Mouse (Mus musculus): ENCODE results near the gene Habp2.

The Habp2 gene

DNA sequence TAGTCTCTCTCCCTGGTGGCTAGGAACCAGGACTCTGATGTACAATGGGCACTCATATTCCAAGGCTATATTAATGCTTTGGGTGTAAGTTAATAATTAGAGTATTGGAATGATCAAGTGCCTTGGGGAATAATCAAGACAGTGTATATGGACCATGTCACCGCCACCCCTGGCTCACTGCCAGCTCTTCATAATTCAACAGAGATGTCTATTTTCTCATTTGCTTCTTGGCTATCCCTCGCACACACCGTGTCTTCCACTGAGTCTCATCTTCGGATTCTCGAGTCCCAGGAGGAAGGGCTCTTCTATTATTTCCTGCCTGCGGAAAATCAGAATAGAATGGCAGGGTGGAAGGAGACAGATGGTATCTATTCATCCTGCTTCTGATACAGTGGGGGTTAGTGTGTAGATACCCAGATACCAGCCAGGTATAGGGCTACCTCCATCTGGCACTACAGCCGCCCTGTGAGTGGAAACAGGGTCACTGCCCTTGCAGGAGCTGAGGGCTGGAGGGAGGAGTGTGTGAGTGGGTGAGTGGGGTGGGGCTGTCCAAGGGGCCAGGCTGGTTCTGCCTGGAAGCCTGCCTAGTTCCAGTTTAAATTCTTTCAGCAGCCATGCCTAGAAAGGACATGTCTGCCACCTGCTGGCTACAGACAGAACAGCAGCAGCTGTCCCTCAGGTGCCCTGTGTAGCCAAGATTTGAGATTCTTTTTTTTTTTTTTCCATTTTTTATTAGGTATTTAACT is 7.9 kb downstream of the Habp2 start:
- DNase-seq (ENCODE audit: low read depth, low spot score) = peak; percentile 70

DNA sequence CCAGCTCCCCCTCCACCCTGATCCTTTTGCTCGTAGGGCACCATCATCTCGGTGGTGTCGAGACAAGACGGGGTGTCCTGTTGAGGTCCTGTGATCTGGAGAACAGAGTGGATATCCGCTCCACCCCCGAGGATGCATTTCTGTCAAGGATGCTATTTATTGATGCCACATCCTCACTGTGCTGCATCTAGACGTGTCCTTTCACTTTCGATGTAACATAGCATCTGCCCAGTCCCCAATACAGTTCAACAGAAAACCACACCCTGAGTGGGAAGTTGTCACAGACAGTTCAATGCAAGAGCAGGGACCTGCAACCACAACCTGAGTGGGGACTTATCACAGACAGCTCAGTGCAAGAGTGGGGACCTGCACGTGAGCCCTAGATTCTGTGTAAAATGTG is 9.7 kb downstream of the Habp2 start:
- peak; percentile 21 for DNase-seq (ENCODE audit: low read depth, low spot score)

DNA sequence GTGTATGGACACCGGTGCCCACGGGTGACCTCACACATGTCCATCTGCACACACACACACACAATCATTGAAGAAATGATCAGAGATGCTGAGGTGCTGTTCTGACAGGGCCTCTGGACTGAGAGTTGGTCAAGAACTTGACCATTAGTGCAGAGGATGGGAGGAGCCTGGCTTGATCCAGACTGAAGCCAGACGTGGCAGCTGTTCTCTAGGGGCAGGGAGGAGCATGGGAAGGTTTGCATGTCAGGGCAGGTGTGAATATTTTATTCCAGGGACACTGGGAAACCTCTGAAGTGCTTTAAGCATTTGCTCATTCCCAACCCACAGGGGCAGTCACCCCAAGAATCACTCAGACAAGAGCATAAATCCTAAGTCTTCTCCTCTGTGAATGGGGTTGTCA is 10.3 kb downstream of the Habp2 start:
- no peak for DNase-seq (ENCODE audit: low read depth, low spot score)

DNA sequence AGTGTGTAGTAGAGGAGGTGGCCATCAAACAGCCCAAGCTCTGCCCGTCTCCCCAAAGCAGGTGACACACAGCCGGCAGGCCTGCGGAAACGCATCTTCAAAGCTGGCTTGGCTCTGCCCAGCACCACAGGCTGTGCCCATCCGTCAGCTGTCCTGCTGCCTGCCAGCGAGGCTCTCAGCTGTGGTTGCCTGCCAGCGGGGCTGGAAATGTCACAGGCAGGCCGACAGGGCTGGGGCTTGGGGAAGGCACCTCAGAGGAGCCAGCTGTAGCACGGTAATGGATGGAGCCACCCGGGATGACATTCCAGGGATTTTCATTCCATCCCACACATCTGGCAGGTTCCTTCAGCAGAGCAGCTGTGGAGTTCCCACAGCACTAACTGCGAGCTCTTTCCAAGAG is 13.9 kb downstream of the Habp2 start:
- no peak for DNase-seq (ENCODE audit: low read depth, low spot score)

DNA sequence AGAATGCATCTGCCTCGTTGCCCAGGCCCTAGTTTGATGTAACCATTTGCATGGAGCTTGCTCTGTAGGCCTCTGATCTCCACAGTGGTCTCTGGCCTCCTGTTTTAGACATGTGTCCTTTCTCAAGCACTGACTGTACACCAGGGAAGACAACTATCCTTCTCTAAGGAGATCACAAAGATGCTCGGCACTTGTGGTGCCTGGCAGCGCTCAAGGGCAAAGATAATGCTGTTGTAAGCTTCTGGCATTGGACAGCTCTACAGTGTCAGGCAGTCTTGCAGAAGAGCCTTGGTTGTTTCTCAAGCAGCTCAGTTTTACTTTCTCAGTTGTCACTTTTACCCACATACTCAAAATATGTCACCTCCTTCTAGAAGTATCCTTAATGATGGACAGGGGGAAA is 29.6 kb downstream of the Habp2 start:
- DNase-seq (ENCODE audit: low read depth, low spot score) = no peak

DNA sequence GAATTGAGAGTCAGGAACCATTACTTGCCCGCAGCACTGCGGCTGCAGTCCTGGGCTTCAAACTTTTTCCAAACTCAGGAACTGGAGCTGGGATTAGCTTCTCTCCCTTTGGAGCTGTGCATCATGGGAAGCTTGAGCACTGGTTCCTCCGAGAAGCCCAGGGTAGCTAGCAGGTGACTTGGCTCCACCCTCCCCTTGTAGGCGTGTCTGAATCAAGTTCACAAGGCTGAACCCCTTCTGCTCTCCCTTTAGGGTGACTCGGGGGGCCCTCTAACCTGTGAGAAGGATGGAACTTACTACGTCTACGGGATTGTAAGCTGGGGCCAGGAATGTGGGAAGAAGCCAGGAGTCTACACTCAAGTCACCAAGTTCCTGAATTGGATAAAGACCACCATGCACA is 32.3 kb downstream of the Habp2 start:
- DNase-seq (ENCODE audit: low read depth, low spot score) = no peak

DNA sequence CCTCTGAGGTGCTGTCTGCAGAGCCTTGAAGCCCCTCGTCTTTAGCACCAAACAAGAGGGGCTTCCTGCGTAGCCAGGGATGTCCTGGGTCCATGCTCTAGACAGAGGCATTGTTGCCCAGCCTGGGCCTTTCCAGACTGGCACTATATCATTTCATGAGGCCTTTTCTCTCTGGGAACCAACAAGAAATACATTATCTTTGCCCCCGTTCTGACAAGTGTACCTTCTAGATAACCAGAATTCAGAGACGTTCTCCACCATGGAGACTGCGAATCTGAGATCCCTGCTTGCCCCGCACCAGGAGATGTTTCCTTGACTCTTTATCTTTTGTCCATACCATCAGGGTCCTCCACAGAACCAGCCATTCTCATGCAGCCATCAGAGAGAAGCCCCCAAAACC is 32.7 kb downstream of the Habp2 start:
- DNase-seq (ENCODE audit: low read depth, low spot score) = no peak

DNA sequence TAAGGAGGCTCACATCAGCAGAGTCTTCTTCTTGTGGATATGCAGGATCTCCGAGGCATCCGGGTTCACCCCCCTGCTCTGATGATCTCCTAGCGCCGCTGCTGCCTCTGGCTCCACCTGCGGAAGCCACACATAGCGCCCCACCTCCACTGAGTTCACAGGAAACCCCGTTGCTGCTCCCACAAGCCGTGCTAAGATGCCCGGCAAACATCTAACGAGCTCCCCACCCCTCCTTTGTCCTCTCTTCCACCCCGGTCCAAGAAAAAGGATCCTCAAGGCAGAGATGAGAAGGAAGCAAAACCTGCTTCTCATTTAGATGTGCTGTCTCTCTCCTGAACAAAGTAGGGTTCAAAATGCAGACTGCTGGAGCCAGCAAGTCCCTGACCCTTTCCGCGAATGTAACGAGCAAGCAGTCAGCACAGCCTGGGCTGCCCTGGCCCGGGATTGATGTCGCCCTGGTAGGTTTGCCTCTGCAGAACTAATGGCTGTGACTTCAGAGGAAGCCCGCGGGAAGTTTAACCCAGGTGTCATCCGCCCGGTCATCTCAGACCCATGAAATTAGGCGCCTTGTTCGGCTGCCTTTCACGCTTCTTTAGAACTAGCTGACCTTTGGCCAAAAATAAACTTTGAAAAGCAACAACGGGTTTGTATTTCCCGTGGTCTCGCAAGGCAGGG is 33.4 kb downstream of the Habp2 start:
- DNase-seq (ENCODE audit: low read depth, low spot score) = peak; percentile 78

DNA sequence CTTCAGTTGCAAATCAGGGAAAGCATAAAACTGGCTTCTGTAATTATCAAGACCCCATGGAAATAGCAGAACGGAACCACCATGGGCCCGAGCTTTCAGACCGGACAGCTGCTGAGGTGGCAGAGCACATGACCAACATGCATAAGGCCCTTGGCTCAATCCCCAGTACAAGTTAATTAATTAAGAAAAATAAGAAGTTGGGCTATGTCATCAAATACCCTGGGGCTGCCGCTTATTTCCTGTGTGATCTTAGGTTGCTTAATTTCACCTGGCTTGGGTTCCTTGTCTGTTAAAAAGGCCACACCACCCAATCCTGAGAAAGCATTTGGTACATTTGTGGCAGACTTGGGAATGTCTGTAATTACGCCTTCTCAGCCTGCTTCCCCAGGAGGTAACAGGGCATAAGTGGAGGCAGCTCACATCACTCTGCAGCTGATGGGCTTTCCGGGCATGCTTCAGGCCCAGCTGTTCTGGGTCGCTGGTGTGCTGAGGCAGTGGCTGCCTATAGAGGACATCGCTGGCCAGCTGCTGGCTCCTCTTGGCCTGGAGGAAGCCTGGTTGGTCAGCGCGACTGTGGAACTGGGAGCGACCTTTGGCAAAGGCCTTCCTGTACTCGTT is 34.5 kb downstream of the Habp2 start:
- DNase-seq (ENCODE audit: low read depth, low spot score) = no peak

DNA sequence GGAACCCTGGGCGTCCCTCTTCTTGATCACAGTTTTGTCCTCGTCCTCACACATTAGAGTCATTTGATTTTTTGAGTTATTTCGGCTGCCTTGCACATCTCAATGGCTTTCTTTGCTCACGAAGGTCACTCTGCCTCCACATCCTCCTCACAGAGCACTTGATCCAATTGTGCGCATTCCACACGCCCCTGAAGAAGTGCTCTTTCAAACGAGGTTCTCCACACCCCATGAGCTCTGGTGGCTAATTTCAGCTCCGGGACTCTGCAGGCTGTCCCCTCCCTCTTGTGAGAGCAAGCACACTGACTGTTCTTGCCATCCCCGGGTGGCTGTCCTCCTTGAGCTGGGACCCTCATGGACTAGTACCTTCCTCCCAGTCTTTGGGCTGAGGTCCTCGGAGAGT is 38.7 kb downstream of the Habp2 start:
- DNase-seq (ENCODE audit: low read depth, low spot score) = no peak

DNA sequence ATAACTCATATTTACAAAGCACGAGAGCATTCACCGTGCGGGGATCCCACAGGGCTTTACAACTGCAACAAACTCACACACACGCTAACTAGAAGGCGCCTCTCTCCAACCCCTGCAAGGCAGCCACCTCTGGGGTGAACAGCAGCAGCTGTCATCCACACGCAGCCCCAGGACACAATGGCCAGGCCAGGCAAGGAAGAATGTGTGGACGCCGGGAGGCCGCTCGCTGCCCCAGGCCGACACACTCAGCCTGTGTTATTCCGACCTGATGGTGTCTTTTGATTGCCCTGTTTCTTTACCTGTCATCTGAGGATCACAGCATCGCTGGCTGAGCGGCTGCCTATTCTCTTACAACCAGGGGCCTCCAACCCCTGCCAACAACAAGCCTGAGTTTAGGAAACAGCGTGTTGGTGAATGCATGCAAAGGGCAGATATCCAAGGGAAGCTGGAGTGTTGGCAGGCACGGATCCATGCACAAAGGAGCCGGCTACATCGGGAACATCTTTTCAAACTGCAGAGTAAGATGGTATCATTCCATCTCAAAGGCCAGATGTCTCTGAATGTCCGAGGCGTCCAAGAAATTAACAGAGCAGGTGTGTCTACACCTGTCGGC is 39.4 kb downstream of the Habp2 start:
- no peak for DNase-seq (ENCODE audit: low read depth, low spot score)

DNA sequence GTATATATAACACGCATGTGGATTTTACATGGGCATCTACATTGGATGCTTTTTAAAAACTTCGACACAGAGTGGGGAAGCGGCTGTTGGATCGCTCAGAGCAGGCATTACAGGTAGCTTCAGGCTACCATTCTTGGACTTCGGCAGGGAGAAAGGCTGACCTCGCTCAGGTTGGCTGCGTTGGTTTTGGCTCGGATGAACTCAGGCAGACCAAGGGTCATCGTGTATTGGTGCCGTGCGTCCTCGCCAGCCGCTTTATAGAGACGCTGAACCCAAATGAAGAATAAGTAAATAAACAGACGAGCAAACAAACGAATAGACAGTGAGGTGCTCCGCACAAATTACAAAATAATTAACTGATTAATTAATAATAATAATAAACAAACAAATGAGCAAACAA is 49.4 kb downstream of the Habp2 start:
- no peak for DNase-seq (ENCODE audit: low read depth, low spot score)

DNA sequence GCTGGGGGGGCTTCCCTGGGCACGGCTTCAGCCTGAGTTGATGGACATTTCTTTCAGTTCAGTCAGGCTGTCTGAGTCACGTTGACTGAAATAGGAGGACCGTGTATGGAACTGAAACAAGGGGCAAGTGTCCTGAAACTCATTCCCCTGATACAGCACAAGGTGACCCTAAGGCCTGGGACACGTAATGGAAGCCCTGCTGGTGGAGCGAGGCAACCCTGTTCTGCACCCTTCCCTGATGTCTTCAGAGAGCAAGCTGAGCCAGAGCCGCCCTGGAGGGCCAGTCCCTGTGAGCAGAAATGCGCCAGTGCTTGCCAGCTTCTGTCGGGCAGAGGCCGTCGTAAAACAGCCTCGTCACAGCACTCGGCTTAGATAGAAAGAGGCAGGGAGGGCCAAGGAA is 49.9 kb downstream of the Habp2 start:
- DNase-seq (ENCODE audit: low read depth, low spot score) = no peak

DNA sequence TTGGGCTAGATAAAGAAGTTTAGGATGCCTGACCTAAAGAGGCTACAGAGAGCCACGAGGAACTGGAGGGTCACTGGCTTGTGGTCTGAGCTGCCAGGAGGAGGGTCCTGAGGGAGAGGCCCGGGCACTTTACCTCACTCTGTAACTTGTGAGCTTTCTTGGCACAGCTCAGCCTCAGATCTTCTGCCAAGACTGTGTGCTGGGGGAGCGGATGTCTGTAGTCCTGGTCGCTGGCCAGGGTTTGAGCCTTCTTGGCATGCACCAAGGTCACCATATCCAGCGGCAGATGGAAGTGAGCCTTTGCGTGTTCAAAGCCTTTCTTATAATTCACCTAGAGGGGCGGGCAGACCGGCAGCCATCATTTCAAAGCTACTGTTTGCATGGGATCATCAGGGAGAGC is 55.1 kb downstream of the Habp2 start:
- DNase-seq (ENCODE audit: low read depth, low spot score) = no peak

DNA sequence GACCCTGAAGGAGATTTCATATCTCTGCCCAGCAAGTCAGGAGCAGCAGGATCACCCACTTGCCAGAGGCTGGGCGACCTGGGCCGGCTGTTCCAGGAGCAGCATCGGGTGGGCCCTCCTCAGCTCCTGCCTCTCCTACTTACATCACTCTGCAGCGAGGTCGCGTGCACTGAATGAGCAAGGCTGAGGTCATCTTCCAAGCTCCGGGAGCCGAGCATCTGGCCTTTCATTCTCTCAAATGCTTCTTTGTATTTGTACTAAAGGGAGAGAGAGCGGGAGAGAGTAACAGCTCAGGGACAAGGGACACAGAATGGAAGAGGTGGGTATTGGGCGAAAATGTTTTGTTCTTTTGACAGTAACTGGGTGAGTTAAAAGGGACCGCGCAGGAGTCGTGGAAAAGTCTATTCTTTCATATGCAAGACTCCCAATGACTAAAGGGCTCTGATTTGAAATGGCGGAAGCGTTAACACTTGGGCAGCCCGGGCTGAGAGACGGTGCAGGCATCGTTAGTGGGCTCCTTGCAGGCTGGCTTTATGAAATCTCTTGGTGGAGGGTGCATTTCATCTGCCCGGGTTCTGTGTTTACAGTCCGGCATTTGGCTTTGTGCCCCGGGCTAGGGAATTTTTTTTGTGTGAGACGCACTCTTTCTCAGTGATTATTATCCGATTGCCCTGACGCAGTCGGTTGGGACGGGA is 57.1 kb downstream of the Habp2 start:
- DNase-seq (ENCODE audit: low read depth, low spot score) = no peak

DNA sequence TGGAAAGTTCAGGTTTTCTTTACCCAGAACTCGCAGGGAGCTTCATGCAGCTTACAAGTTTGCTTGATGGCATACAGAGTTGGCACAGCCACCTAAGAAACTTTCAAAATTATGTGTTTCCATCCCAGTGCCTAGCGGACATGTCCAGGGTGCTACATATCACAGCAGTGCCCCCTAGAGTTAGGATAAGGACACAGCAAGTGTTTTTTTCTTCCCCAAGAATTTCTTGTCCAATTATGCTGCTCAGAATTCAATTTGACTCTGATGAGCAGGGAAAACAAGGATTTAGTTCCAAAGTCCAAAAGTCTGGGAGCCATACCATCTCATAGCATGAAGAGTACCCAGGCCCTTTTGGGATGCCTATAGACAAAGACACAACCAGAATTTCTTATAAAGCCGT is 59.1 kb downstream of the Habp2 start:
- DNase-seq (ENCODE audit: low read depth, low spot score) = peak; percentile 26

DNA sequence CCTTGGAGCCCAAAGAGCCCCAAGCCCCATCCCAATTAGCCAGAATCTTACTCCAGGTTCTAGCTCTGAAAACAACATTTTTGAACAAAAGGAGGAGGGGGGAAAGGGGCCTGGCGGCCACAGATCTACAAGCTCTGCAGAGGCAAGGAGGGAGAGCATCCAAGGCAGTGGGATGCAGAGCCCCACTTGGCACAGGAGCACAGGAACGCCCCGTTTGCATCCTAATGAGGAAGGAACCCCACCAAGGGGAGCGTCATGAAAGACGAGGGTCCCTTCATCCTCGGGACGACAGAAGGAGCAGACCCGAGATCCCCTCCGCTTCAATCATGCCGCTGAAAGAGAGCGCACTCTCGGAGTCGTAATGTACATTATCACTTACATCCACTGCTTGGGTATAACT is 59.8 kb downstream of the Habp2 start:
- DNase-seq (ENCODE audit: low read depth, low spot score) = no peak

DNA sequence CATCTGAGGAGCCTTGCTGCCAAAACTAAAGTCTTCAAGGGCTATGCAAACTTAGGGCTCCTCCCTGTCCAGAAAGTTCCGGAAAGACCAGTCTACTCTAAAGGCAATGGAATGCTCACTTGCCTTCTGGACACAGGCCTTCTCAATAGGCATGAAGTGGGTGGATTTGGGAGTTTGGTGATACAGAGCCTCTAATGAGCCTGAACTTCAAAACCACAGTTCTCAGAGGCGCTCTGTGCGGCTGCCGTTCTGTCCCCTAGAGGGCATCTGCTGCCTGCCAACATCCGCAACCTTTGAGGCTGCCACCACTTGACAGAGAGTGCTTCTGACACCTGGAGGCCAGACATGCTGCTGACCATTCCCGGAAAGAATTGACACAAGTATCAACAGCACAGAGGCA is 62.4 kb downstream of the Habp2 start:
- DNase-seq (ENCODE audit: low read depth, low spot score) = peak; percentile 39

DNA sequence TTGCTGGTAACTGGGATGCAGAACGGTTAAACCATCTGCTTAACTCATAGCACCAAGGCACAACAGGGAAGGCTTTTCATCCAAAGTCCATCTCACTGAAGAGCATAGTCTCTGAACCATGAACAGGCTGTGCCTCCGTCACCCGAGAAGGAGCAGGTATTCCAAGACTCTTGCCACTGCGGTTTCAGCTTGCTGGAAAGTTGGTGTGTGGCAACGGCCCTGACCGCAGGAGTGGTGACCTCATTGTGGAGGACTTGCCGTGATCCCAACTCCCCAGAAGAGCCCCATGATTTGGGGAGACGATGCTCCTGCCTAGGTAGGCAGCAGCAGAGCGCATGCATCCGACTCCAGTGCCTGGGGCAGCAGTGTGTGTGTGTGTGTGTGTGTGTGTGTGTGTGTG is 66.8 kb downstream of the Habp2 start:
- DNase-seq (ENCODE audit: low read depth, low spot score) = no peak

DNA sequence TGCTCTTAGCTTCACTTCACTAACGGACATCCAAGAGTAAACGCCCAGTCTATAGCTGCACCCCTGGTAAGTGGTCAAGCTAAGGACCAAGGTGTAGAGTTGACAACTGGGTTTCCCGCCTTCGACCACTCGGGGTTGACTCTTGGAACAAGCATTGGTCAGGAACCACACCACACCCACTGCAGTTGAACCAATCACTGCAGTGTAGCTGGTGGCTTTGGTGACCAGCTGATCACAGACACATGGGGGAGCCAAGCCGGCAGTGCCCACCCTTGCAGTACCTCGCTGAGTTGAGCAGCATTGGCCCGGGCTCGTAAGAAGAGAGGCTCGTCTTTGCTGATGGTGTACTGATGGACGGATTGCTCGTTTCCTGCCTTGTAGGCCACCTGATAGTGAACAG is 68.3 kb downstream of the Habp2 start:
- DNase-seq (ENCODE audit: low read depth, low spot score) = no peak

DNA sequence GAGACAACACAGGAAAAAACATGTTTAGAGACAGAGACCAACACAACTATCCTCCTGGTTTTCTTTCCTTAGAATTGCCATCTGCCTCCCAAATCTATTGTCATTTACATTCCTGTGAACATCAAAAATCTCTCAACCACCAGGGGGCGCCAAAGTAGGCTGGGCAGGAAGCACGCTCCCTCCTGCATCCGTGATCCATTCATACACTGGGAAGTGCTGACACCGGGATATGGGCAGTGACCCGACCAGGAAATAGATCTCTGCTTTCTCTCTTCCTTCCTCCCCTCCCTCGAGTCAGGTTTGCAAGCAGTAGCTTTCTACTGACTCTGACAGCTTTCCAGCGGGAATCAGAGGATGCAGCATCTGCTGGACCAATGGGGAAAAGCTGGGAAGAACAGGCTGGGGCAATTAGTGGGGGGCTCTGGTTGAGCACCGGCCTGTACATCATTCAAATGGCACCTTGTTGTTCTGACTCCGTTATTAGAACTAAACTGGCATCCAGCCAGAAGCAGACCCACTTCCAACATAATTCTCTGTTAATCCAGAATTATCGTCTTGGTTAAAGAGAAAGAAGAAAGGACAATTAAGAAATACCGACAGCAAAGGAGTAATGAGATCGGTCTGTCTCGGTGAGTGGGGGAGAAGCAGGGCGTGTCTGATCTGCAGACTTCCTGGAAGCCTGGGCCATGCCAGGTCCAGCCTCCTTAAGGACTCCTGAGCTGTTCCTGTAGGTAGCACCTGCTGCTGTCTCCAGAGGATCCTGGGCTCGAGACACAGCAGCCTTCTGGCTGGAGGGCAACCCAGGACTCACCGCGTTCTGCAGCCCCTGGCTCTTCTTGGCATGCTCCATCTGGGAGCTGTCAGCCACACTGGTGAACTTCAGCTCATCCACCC is 69.8 kb downstream of the Habp2 start:
- DNase-seq (ENCODE audit: low read depth, low spot score) = peak; percentile 74

Measured in CD4-positive, CD25-positive, alpha-beta regulatory T cell, adult 2 months (primary cell).